Mouse (Mus musculus): ENCODE measurements around the gene Mum1. TPM values are rescaled to one million over a fixed set of nuclear protein-coding genes. Genes with fewer than 3 reads are reported as not detected.
A peak's percentile ranks its signal among the peaks of the same experiment; 100 is the strongest.

The Mum1 gene
- polyA plus RNA-seq, 2 experiments from 2014 or later, result 73.3 to 96.9 TPM

DNA sequence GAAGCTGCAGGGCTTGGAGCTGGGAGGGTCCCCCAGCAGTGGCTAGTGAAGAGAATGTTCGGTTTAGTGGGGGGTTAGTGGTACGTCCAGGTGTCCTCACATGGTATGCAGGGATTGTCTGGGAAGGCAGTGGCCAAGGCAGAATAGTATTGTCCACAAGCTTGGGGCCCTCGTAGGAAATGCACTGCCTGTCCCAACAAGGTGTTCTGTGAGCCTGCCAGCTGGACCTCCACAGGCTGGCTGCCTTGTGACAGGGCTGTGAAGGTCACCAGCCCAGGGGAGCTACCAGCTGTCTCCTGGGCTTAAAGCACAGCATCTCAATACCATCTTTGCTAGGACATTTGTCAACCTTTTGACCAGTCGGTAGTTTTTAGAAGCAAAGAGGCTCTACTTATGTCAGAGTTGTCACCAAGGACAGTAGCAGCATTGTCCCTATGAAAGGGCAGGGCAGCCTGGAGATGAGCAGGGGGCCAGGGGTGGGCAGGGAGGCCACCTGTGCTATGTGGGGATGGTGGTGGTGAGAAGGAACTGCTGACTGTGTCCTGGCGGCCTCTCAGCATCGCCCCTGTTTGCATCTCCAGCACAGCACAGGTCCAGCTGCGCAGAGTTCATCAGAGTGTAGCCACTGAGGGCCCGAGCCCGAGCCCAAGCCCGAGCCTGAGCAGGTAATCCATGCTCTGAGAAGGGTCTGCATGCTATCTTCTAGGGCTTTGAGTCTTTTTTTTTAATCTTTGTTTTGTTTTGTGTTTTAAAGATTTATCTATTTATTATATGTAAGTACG lies 26.4 kb downstream of the Mum1 start:
- no peak for ATAC-seq

DNA sequence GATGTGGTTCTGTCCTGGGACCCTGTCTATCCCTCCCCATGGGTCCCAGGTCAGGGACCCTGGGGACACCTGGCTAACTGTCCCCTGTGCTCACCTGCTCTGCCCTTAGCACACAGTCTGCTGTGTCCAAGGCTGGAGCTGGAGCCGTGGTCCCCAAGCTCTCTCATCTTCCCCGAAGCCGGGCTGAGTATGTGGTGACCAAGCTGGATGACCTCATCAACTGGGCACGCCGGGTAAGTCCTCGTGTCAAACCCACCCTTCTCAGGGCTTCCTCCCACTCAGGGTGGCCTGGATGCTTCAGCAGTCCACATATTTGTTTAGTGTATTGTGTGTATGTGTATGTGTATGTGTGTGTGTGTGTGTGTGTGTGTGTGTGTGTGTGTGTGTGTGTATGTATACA lies 27.3 kb downstream of the Mum1 start:
- ATAC-seq, result no peak

DNA sequence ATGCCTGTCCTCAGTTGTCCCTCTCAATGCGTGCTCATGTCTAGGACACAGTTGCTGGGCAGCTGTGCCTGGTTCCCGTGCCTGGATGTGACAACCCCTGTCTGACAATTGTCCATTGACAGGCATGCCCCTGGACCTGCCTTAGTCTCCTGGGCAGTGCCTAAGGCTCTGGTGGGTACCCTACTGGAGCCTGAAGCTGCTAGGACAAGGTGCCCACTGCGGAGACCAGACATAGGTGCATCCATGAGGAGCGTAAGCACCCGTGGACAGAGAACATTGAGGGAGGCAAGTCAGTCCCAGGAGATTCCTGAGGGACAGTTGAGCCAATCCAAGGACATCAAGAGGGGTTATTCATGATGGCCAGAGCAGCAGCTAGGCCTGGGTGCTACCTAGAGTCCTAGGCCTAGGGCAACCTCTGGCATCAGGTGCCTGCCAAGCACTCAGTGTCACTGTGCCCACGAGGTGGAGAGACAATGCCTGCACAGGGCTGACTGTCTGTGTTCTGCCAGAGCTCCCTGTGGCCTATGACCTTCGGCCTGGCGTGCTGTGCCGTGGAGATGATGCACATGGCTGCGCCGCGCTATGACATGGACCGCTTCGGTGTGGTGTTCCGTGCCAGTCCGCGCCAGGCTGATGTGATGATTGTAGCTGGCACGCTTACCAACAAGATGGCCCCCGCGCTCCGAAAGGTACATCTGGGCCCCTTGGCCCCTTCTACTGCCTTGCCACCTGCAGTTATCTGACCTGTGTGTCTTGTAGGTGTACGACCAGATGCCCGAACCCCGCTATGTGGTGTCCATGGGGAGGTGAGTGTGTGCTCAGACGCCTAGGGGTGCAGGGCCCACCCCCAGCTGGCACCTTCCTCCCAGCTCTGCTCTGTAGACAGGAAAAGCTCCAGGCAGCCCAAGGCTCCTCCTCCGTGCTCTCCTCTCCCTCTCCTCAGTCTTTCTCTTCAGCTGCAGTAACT lies 28.4 kb downstream of the Mum1 start:
- no peak for ATAC-seq

DNA sequence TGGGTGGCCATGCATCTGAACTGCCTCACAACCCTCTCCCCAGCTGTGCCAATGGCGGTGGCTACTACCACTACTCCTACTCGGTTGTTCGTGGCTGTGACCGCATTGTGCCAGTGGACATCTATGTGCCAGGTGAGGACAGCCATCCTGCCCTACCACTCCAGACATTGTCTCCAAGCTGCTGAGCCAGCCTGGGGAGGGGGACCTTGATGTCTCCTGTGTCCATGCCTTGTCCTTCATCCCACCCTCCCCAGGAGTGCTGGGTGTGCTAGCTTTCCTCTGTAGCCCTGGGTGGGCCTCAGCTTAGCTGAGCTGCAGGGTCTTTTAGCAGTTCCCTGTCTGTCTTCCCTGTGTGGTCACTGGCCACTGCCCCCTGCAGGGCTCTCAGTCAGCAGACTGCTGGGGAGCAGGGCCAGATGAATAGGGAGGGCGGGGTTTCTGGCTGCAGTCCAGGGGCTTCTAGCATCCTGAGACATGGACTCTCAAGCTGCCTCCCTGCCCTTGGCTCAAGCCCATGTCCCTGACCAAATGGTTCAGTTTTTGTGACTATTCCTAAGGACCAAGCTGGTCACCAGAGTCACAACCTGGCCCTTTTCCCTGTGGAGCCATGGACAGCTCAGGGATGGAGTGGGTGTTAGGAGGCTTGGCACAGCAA lies 29.8 kb downstream of the Mum1 start:
- ATAC-seq, result no peak

DNA sequence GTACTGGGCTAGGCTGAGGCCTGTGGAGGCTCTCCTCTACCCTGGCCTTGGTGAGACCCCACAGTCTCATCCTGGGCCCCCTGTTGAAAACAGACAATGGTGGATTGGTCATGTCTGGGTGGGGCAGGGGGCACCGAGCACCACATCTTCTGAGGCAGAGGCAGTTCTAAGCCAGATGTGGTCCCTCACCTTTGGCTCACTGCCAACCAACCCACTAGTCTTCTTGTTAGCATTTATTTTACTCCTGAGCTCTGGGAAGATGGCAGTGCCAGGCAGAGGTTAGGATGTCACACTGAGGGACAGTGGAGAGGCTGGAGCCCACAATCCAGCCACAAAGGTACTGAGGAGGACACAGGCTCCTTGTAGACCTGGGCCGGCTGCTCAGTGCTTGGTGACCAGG lies 31.7 kb downstream of the Mum1 start:
- no peak for ATAC-seq

DNA sequence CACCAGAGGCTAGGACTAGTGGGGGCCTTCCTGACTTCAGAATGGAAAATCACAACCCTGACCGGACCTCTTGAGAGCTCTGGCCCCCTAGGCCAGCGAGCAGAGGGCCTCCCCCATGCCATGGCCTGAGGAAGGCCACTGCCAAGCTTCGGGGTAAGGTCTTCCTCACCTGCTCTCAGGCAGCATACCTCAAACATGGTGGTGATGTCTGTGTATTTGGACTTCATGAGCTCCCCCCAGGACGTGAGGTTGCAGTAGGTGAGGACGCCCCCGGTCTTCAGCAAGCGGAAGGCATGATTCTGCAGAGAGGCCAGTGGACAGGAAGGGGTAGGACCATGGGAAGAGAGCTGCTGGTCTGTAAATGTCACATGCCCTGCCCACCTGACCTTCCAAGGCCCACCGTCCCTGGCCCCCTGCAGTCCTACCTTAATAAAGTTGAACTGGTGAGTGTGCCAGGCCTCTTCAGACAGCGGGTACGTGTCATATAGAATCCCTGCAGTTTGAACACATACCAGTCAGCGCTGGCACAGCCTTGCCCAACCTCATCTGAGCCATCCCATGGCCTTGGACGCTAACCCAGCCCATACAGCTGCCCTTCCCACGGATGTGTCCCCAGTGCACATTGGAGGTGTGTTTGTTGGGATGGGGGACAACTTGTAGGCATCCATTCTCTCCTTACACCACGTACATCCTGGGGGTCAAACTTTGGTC lies 32.7 kb downstream of the Mum1 start:
- ATAC-seq, result no peak

DNA sequence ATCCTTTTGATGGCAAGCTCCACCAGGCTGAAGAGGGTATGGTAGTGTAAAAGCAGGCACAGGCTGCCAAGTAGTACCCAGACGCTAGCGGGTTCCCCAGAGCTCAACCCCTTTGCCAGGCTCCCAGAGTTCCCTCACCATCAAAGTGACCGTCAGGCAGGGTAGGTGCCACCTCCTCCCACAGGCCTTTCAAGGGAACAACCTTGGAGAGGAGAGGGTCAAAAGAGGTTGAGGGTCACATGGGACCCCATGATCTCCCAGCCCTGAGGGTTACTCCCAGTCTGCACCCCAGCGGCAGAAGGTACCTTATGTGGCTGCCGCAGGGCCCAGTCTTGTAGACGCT lies 33.2 kb downstream of the Mum1 start:
- ATAC-seq, result no peak

DNA sequence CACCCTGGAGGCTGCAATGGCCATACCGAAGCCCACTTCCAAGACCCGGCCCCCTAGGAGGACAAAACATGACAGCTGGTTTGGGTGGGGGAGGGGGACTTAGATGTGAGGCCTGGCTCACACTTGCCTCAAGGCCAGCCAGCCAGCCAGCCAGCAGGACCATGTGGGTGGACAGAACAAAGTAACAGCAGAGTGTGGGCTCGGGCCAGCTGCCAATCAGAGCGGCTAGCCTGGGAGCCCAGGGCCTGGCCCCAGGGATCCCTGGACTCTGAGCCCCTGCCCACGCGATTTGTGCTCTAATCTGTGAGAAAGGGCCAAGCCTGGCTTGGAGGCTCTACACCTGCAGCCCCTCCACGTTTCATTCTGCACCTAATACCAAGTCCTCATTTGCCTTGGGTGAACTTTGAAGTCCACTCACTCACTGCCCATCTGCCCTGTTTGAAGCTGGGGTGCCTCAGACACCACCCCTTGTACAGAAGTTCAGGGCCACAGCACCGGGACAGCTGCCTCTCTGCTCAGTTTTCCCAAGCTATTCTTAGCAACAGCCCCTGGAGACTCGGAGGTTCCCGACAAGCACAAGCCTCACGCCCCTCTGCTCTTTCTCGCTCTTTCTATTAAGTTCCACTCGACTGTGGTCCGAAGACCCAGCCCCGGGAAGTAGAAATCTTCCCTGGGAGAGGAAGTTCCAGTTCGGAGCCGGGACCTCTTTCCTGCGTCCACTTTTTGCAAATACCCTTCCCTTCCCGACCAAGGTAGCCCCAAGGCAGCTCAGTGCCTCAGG lies 33.8 kb downstream of the Mum1 start:
- ATAC-seq, result no peak

DNA sequence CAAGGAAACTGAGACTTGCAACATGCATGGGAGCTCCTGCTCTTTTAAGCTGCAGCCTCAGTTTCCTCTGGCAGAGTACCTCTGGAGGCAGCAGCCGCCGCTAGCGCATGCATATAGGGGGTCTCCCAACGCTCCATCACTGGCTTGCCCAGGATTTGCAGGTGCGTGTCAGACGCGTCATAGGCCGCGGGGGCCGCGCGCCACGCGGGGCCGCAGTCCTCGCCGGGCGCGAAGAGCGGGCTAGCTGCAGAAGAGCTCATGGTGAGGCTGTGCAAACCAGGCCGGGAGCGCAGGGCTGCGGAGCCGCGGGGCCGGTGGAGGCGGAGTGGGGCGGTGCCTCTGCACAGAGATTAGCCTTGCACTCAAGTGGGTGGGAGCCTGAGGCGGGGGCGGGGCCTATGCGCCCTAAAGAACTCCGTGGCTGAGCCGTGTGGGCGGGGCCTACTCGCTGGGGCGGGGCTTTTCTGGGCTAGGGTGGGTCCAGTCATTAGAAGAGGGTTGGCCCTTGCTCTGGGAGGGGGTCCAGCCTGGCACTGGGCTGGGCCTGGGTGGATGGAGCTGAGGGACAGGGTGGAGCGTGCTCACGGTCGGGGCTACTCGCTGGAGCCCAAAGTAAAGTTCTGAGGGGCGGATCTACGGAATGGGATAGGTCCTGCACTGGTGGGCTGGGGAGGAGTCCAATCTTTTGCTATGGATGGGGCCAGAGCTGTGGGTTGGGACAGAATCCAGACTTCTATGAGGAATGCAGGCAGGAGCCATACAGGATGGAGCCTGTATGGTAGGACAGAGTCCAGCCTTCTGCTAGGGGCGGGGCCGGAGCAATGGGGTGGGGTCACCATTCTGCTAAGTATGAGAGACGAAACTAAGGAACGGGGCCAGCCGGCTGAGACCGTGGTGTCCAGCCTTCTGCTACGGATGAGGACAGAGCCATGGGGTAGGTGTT lies 34.7 kb downstream of the Mum1 start, which contains the start of the genes Gamt and Dazap1:
Gene Gamt, minus strand, starts transcription at position 371 of the 943 bp plus-strand sequence.
Gene Dazap1, plus strand, starts transcription at position 845 of the 943 bp plus-strand sequence.
- peak; percentile 68 for ATAC-seq

DNA sequence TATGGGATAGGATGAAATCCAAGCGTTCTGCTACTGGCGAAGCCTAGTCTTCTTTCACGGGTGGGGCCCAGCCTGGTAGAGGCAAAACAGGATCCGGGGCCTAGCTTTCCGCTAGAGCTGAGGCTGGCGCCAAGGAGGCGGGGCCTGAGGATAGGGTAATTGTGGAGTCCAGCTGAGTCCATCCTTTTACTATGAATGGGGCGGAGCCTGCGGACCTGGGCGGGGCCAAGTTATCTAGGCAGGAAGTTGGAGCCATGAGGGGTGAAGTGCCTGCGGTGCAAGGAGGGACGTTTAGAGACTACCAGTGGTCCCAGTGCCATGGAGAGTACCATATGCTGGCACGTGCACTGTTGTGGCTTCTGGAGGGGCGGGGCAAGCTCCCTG lies 35.3 kb downstream of the Mum1 start:
- ATAC-seq, result peak; percentile 19

DNA sequence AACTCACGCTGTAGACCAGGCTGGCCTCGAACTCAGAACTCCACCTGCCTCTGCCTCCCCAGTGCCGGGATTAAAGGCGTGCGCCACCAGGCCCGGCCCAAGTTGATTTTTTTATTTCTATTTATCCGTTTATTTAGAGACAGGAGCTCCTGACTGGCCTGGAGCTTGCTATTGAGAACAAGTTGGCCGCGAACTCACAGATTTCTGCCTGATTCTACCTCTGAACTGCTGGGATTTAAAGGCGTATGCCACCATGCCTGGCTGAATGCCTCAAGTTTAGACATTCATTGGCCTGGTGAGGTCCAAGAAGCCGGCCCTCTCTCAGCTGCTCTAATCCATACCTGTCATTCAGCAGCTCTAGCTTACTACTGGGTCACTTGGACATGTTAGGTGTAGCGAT lies 35.9 kb downstream of the Mum1 start:
- no peak for ATAC-seq

DNA sequence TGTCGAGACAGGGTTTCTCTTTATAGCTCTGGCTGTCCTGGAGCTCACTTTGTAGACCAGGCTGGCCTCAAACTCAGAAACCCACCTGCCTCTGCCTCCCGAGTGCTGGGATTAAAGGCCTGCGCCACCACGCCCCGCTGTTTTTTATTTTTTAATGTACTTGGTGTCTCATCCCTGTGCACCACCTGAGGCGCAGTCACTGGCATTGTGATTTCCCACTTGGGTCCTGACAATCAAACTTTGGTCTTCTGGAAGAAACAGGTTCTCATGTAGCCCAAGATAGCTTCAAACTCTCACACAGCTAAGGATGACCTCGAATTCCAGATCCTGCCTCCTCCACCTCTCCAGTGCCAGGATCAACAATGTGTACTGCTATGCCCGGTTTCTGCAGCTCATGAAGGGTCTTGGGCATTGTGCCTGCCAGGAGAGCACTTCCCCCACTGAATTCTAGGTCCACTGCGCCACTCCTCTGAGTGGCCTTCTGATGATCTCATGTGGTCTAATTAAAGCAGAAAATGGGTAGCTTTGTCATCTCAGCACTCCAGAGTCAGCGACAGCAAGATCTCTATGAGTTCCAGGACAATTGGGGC lies 36.6 kb downstream of the Mum1 start:
- no peak for ATAC-seq

DNA sequence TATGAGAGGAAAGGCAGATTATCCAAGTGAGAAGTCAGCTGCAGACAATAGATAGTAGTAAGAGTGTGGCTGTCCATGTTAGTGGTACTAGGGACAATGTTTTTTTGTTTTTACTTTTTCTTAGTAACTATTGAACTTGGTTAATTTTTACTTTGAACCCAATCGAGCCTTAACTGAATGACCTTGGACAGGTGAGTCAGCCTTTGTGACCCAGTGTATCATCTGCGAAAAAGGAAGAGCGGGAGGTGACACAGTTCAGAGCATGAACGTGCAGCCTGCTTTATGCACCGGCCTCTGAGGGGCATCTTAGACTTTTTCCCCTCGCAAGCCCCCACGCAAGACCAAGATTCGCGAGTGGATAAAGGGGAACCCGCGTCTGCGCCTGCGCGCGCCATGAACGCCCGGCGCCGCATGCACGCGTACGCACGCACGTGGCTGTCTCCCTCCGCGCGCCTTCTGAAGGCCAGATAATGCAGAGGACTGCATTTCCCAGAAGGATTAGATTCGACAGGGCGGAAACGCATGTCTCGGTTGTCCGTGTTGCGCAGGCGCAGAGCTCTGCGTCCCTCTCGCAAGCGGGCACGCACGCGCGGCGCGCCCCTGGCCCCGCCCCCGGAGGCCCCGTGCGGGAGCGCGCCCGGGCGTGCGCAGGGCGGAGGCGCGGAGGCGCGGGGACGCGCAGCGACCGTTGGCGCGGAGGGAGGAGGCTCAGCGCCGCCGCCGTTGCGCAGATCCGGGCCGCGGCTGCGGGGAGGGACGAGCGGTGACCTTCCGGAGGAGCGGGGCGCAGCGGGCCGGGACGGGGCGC lies 38.3 kb downstream of the Mum1 start:
- ATAC-seq, result peak; percentile 77

DNA sequence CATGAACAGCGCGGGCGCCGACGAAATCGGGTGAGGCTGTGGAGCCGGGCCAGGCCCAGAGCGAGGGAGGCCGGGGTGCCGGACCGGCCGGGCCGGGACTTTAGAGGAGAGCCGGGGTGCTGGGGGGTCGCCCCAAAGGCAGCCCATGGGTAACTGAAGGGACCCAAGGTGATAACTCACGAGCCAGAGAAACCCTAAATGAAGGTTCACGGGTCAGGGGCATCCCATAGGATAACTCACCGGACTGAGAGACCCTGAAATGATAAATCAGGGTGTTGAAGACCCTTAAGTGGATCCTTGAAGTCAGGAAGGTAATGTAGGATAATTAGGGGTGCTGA lies 38.9 kb downstream of the Mum1 start:
- no peak for ATAC-seq

DNA sequence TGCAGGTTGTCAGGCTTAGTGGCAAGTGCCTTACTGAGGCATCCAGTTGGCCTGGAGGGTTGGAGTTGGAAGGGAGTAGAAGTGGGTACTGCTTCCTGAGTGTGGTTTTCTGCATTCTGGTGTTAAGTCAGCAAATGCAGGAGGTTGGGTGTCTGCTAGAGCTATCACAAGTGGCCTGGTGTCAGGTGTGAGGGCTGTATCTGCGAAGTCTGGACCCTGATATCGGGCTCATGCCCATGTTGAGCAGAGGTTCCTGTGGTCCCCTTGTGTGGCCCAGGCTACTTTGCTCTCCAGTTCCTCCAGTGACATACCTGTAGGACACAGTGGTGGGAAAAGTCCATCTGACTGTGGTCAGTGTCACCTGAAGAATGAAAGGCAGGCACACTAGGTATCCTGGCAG lies 43.9 kb downstream of the Mum1 start:
- ATAC-seq, result no peak

DNA sequence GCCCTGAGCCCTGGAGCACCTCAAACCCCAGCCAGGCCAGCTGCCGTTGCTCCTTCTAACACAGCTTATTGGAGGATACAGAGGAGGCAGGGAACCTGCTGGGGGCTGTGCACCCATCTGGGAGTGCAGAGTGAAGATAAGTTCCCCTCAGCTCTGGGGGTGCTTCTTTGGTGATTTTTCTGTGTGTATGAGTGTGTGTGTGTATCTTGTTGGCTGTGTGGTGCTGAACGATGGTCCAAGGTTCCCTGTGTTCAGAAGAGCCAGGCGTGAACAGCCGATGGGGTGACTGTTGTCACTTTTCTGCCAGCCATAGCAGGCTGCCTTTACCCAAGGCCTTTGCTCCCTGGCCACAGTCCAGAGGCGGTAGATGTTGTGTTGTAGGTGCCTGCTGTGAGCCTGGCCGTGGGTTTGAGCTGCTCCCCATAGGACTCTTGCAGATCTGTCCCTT lies 44.5 kb downstream of the Mum1 start:
- no peak for ATAC-seq

DNA sequence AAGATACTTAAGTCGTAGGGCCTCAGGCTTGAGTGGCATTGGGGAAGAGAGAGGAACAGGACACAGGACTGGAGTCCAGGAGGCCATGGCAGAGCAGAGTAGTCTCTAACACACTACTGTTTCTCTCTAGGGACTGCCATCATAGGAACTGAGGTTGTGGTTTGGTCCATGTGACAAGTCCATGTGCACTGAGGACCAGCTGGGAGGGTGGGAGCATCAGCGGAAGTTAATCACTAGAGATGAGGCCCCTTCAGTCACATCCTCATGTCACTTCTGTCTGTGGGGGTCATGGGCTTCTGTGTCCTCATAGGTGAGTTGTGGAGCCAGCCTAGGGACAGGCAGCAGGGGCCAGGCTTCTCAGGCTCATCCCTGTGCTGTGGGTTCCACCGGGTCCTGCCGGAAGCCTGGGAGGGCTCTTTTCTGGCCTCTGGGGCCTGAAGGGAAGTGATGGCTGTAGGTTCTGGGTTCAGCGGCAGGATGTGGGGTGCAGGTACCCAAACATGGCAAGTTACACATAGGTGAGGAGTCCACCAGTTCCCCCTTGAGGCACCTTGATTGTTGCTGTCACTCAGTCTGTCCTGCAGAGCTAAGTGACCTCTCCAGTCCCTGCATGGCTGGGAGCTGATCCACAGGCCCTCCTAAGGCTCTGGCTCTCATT lies 45.1 kb downstream of the Mum1 start:
- ATAC-seq, result peak; percentile 64

DNA sequence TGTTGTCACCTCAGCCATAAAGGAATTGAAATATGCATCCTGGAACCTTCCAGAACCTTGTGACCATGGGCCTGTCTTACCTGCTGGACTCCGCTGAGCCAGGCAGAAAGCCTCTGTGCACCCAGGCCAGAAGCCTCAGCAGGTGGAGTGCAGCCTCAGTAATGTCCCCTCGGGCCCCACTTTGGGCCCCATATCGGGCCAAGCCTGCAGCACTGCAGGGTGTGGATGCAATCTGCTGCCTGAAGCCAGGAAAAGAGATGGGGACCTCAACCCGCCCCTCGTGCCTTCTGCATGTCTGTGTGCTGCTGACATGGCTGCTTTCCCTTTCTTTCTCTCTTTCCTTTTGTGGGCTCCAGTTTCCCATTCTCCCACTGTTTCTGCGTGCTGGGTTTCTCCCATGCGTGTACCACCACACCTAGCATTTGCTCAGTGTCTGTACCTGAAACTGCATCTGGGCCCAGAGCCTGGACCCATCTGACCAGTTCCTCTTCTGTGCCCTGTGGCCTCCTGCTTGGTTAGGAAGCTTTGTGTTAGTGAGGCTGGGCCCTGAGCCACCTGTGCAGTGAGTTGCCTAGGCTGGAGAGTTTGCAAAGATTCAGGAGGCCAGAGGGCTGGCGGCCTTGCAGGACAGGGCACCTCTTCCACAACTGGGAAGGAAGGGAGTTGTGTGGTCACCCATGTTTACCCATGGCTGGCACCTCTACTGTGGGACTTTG lies 45.8 kb downstream of the Mum1 start:
- no peak for ATAC-seq
